Mouse (Mus musculus) neural tube, embryonic 14.5 days (tissue): ENCODE data around the gene Miox. TPM values are rescaled to one million over a fixed set of nuclear protein-coding genes. Genes with fewer than 3 reads are reported as not detected.

ENCODE experiments used
- ATAC-seq: fragments of 200-750 bp; cut with Nextera tagmentation; 2 replicates; pipeline ENCODE4 v1.8.0; 2017; ENCODE audit warnings: low read depth, mild to moderate bottlenecking, moderate TSS enrichment, moderate library complexity
- H3K27ac ChIP-seq: fragments of 300-500 bp; sonication (generic); 2 replicates; pipeline ENCODE4 v1.5.1; 2014; ENCODE audit warnings: low read depth, mild to moderate bottlenecking, control low read depth, low read length, moderate library complexity, mixed read lengths
- H3K27me3 ChIP-seq: fragments of 300-500 bp; sonication (generic); 2 replicates; pipeline ENCODE4 v1.6.1; 2014; ENCODE audit warnings: low read length; ENCODE audit not compliant: control insufficient read depth, insufficient read depth
- H3K36me3 ChIP-seq: fragments of 300-500 bp; sonication (generic); 2 replicates; pipeline ENCODE4 v1.6.1; 2014; ENCODE audit warnings: low read length, mixed read lengths; ENCODE audit not compliant: control insufficient read depth, insufficient read depth
- H3K4me1 ChIP-seq: fragments of 300-500 bp; sonication (generic); 2 replicates; pipeline ENCODE4 v1.6.1; 2014; ENCODE audit warnings: low read length; ENCODE audit not compliant: control insufficient read depth, insufficient read depth
- H3K4me2 ChIP-seq: fragments of 300-500 bp; sonication (generic); 2 replicates; pipeline ENCODE4 v1.6.1; 2014; ENCODE audit warnings: mild to moderate bottlenecking, low read depth, low read length, control low read depth
- H3K4me3 ChIP-seq: fragments of 300-500 bp; sonication (generic); 2 replicates; pipeline ENCODE4 v1.5.1; 2014; ENCODE audit warnings: low read depth, low read length, control low read depth, mixed read lengths
- H3K9ac ChIP-seq: fragments of 300-500 bp; sonication (generic); replicated peaks from 2 replicates; pipeline ENCODE4 v1.6.1; 2014; ENCODE audit warnings: low read depth, mild to moderate bottlenecking, control low read depth, low read length, mixed read lengths
- H3K9me3 ChIP-seq: fragments of 300-500 bp; sonication (generic); 2 replicates; pipeline ENCODE4 v1.6.1; 2016; ENCODE audit warnings: low read length; ENCODE audit not compliant: control insufficient read depth
- WGBS: fragments of 180-500 bp; shearing (Covaris S2); extraction: QIAGEN DNeasy Blood & Tissue Kit; methylation state at CpG from one replicate; pipeline ENCODE4 v1.1.7; 2014; 5-methylcytosine and 5-hydroxymethylcytosine counted together
- polyA plus RNA-seq: library from polyadenylated mRNA; unstranded; fragments of >200 nt; fragmentation: Nextera tagmentation; extraction: Ambion mirVana; gene quantifications from 2 replicates; pipeline ENCODE4 v1.2.1, GENCODE M21; 2014

Gene Miox
- polyA plus RNA-seq, 1 experiment from 2014 or later = not detected

GRCm38 (mm10) chr15:89309962-89310498 lies 24.2 kb upstream of the Miox start:
- 57% methylated on average over 6 of the region's 6 CpGs for WGBS
- H3K9ac ChIP-seq = no peak overlapping the region
- H3K27me3 ChIP-seq = no peaks in the 10 kb centered on the region
- peaks cover 15% of the 10 kb centered on the region; the same call in 1 of the 2 replicates for H3K36me3 ChIP-seq
- H3K4me2 ChIP-seq = no peak overlapping the region
- H3K4me1 ChIP-seq = peaks cover 16% of the 10 kb centered on the region
- H3K9me3 ChIP-seq = no peaks in the 10 kb centered on the region
- H3K27ac ChIP-seq = no peak overlapping the region
- no peak overlapping the region for H3K4me3 ChIP-seq
- ATAC-seq = no peak

GRCm38 (mm10) chr15:89313359-89313758 lies 20.8 kb upstream of the Miox start:
- Histone ChIP-seq H3K36me3 (no peaks in the 10 kb centered on the region), H3K4me2 (peak overlapping the region; percentile 79; the same call in 1 of the 2 replicates), H3K27ac (no peak overlapping the region), H3K27me3 (no peaks in the 10 kb centered on the region), H3K4me3 (no peak overlapping the region; the same call in 1 of the 2 replicates), H3K9me3 (no peaks in the 10 kb centered on the region), H3K9ac (no peak overlapping the region), H3K4me1 (peaks cover 16% of the 10 kb centered on the region)
- 88% methylated on average over 4 of the region's 4 CpGs for WGBS
- ATAC-seq = no peak

GRCm38 (mm10) chr15:89314107-89314506 lies 20.1 kb upstream of the Miox start:
- H3K4me1 ChIP-seq = peaks cover 16% of the 10 kb centered on the region
- H3K9ac ChIP-seq = peak overlapping the region; percentile 88
- no peaks in the 10 kb centered on the region for H3K27me3 ChIP-seq
- H3K4me3 ChIP-seq = peak overlapping the region; percentile 97
- no peak overlapping the region for H3K27ac ChIP-seq
- no peaks in the 10 kb centered on the region for H3K36me3 ChIP-seq
- 32% methylated on average over 3 of the region's 3 CpGs for WGBS
- no peak for ATAC-seq
- H3K4me2 ChIP-seq = peak overlapping the region; percentile 79
- H3K9me3 ChIP-seq = no peaks in the 10 kb centered on the region

GRCm38 (mm10) chr15:89314511-89315189 lies 19.5 kb upstream of the Miox start:
- Histone ChIP-seq H3K4me1 (peaks cover 16% of the 10 kb centered on the region), H3K27ac (peak overlapping the region; percentile 34; the same call in 1 of the 2 replicates), H3K9ac (peak overlapping the region; percentile 88), H3K27me3 (no peaks in the 10 kb centered on the region), H3K9me3 (no peaks in the 10 kb centered on the region), H3K36me3 (no peaks in the 10 kb centered on the region), H3K4me3 (peak overlapping the region; percentile 97), H3K4me2 (peak overlapping the region; percentile 79)
- under 1% methylated on average over 55 of the region's 58 CpGs for WGBS
- peak; percentile 29; the same call in 1 of the 2 replicates for ATAC-seq

GRCm38 (mm10) chr15:89315190-89315731 lies 18.9 kb upstream of the Miox start, which contains the start of gene Sbf1:
TSS of gene Sbf1 (minus strand) at chr15:89315311.
- H3K4me3 ChIP-seq = peak within 1 kb of the TSS; percentile 97
- peak; percentile 99 for ATAC-seq
- peak within 1 kb of the TSS; percentile 88 for H3K9ac ChIP-seq
- H3K4me2 ChIP-seq = peak within 1 kb of the TSS; percentile 79
- no peaks in the 10 kb centered on the region for H3K9me3 ChIP-seq
- WGBS = under 1% methylated on average over 34 of the region's 37 CpGs
- no peaks in the 10 kb centered on the region for H3K36me3 ChIP-seq
- H3K27me3 ChIP-seq = no peaks in the 10 kb centered on the region
- peaks cover 16% of the 10 kb centered on the region for H3K4me1 ChIP-seq
- H3K27ac ChIP-seq = peak within 1 kb of the TSS; percentile 34; the same call in 1 of the 2 replicates

GRCm38 (mm10) chr15:89316146-89316545 lies 18.1 kb upstream of the Miox start:
- no peak overlapping the region for H3K4me3 ChIP-seq
- no peaks in the 10 kb centered on the region for H3K36me3 ChIP-seq
- H3K9me3 ChIP-seq = no peaks in the 10 kb centered on the region
- peaks cover 13% of the 10 kb centered on the region for H3K4me1 ChIP-seq
- 71% methylated on average over 11 of the region's 11 CpGs for WGBS
- no peaks in the 10 kb centered on the region for H3K27me3 ChIP-seq
- no peak overlapping the region for H3K4me2 ChIP-seq
- no peak overlapping the region for H3K9ac ChIP-seq
- H3K27ac ChIP-seq = no peak overlapping the region
- no peak for ATAC-seq

- no peaks in the 10 kb centered on the region for H3K27me3 ChIP-seq
- H3K4me2 ChIP-seq = no peak overlapping the region
- H3K9ac ChIP-seq = no peak overlapping the region
- H3K4me3 ChIP-seq = no peak overlapping the region
- no peak for ATAC-seq
- H3K36me3 ChIP-seq = no peaks in the 10 kb centered on the region
- H3K9me3 ChIP-seq = no peaks in the 10 kb centered on the region
- no peaks in the 10 kb centered on the region for H3K4me1 ChIP-seq
- 85% methylated on average over 8 of the region's 8 CpGs for WGBS
- no peak overlapping the region for H3K27ac ChIP-seq
Measured at GRCm38 (mm10) chr15:89321264-89321663, 12.9 kb upstream of the Miox start.

GRCm38 (mm10) chr15:89322670-89323522 lies 11.3 kb upstream of the Miox start, which contains the start of gene Adm2:
TSS of gene Adm2 (plus strand) at chr15:89322720.
- Histone ChIP-seq H3K36me3 (no peaks in the 10 kb centered on the region), H3K9ac (no peak within 1 kb of the TSS), H3K4me1 (no peaks in the 10 kb centered on the region), H3K4me2 (no peak within 1 kb of the TSS), H3K4me3 (no peak within 1 kb of the TSS), H3K27ac (no peak within 1 kb of the TSS), H3K27me3 (no peaks in the 10 kb centered on the region), H3K9me3 (no peaks in the 10 kb centered on the region)
- ATAC-seq = no peak
- WGBS = 5% methylated on average over 26 of the region's 26 CpGs
